Mouse (Mus musculus) hindbrain, postnatal 0 days (tissue): ENCODE measurements at regions not wholly inside any gene's neighbourhood (a gene's known extent, or its start where the extent isn't known, plus 50 kb on each side); places are given as distances from the start of the nearest gene placed in this dataset.

Source experiments
- ATAC-seq: fragments of 200-750 bp; cut with Nextera tagmentation; 2 replicates; pipeline ENCODE4 v1.8.0; 2017; ENCODE audit warnings: mild to moderate bottlenecking, moderate TSS enrichment, moderate library complexity
- DNase-seq: peaks from one replicate; pipeline ENCODE4 v3.0.0-alpha.2; 2015; ENCODE audit warnings: low spot score
- H3K27ac ChIP-seq: fragments of 300-500 bp; sonication (generic); 2 replicates; pipeline ENCODE4 v1.5.1; 2014; ENCODE audit warnings: mild to moderate bottlenecking
- H3K27me3 ChIP-seq: fragments of 300-500 bp; sonication (generic); 2 replicates; pipeline ENCODE4 v1.6.1; 2014; ENCODE audit warnings: low read length, mixed read lengths; ENCODE audit not compliant: insufficient read depth
- H3K36me3 ChIP-seq: fragments of 300-500 bp; sonication (generic); 2 replicates; pipeline ENCODE4 v1.6.1; 2014; ENCODE audit warnings: low read length, mixed read lengths; ENCODE audit not compliant: insufficient read depth
- H3K4me1 ChIP-seq: fragments of 300-500 bp; sonication (generic); 2 replicates; pipeline ENCODE4 v1.6.1; 2014; ENCODE audit warnings: antibody characterized with exemption, low read length, mixed read lengths; ENCODE audit not compliant: insufficient read depth
- H3K4me2 ChIP-seq: fragments of 300-500 bp; sonication (generic); 2 replicates; pipeline ENCODE4 v1.6.1; 2014; ENCODE audit warnings: low read depth, mild to moderate bottlenecking, low read length, moderate library complexity, mixed read lengths
- H3K4me3 ChIP-seq: fragments of 300-500 bp; sonication (generic); 2 replicates; pipeline ENCODE4 v1.5.1; 2014; ENCODE audit warnings: low read length
- H3K9ac ChIP-seq: fragments of 300-500 bp; sonication (generic); replicated peaks from 2 replicates; pipeline ENCODE4 v1.6.1; 2014; ENCODE audit warnings: mild to moderate bottlenecking, low read length, moderate library complexity, mixed read lengths
- H3K9me3 ChIP-seq: fragments of 300-500 bp; sonication (generic); 2 replicates; pipeline ENCODE4 v1.6.1; 2016; ENCODE audit warnings: low read length, mixed read lengths
- CTCF ChIP-seq: IDR thresholded peaks from 2 replicates; pipeline ENCODE4 v1.5.1; 2016; ENCODE audit warnings: antibody characterized with exemption, control low read depth, low read depth
- WGBS: fragments of 180-500 bp; shearing (Covaris S2); extraction: QIAGEN DNeasy Blood & Tissue Kit; methylation state at CpG from one replicate; pipeline ENCODE4 v1.1.7; 2014; 5-methylcytosine and 5-hydroxymethylcytosine counted together

DNA sequence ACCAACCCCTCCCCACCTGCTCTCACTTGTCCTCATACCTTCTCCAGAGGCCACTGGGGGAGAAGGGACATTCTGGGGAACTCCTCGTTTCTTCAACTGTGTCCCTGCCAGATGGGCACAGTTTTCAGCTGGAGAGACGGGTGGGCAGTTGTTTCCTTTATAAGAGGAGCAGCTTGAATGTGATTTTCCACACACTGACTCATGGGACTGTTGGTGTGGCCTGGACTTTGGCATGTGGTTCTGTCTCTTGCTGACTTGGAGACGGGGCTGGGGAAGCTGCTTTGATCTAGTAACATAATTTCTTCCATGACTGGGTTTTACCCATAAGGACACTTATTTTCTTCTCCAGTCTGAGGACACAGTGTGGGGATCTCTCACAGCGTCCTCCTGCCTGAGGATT, 67.7 kb upstream of the Lgalsl start:
- Histone ChIP-seq H3K4me1 (no peaks in the 10 kb centered on the region), H3K36me3 (no peaks in the 10 kb centered on the region), H3K4me3 (no peak overlapping the region), H3K27ac (no peak overlapping the region), H3K9me3 (no peaks in the 10 kb centered on the region), H3K27me3 (no peaks in the 10 kb centered on the region), H3K4me2 (no peak overlapping the region), H3K9ac (no peak overlapping the region)
- 64% methylated on average over 4 of the region's 4 CpGs for WGBS
- DNase-seq (no peak), ATAC-seq (no peak)
- TF ChIP-seq CTCF = no peak

DNA sequence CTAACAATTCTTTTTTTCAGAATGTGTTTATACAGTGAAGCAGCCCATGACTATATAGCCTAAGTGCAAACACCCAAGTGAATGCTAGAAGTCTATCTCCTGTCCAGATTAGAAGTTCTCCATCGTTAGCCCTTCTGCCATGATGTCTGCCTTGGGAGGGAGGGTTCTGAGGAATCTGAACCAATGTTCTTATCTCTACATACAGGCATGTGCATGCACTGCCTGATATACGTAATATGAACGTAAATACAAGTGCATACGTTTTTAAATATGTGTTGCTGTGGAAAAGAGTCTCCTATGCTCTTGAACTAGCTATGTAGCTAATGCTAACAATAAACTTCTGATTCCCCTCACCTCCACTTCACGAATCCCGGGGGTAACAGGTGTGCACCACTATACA, 68.9 kb upstream of the Lgalsl start:
- Histone ChIP-seq H3K36me3 (no peaks in the 10 kb centered on the region), H3K4me2 (no peak overlapping the region), H3K4me1 (no peaks in the 10 kb centered on the region), H3K27me3 (no peaks in the 10 kb centered on the region), H3K9ac (no peak overlapping the region), H3K4me3 (no peak overlapping the region), H3K27ac (no peak overlapping the region), H3K9me3 (no peaks in the 10 kb centered on the region)
- ATAC-seq (no peak), DNase-seq (no peak)
- no peak for TF ChIP-seq CTCF
- WGBS = 93% methylated on average over 6 of the region's 6 CpGs

DNA sequence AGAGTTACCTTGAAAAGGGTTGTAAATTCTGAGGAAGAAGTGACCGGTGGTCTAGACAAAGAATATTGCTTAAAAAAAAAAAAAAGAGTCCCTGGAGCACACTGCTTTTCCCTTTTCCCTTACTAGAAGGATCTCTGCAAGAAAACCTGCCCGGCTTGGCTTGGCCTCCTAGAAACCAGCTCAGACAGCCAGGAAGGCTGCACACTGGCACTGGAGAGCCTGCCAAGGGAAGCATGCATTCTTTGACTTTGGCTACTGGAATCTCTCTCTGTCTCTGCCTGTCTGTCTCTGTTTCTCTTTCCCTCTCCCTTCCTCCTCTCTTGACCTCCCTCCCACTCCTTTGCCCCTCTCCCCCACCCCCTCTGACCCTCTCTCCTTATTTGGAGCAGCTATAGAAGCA, 71.1 kb upstream of the Lgalsl start:
- TF ChIP-seq CTCF = no peak
- no peaks in the 10 kb centered on the region for H3K36me3 ChIP-seq
- H3K9ac ChIP-seq = no peak overlapping the region
- ATAC-seq (no peak), DNase-seq (peak; percentile 41)
- H3K4me2 ChIP-seq = no peak overlapping the region
- WGBS = 40% methylated on average over 2 of the region's 2 CpGs
- H3K4me3 ChIP-seq = no peak overlapping the region
- H3K27ac ChIP-seq = peak overlapping the region; percentile 9; the same call in 1 of the 2 replicates
- no peaks in the 10 kb centered on the region for H3K27me3 ChIP-seq
- no peaks in the 10 kb centered on the region for H3K4me1 ChIP-seq
- no peaks in the 10 kb centered on the region for H3K9me3 ChIP-seq

DNA sequence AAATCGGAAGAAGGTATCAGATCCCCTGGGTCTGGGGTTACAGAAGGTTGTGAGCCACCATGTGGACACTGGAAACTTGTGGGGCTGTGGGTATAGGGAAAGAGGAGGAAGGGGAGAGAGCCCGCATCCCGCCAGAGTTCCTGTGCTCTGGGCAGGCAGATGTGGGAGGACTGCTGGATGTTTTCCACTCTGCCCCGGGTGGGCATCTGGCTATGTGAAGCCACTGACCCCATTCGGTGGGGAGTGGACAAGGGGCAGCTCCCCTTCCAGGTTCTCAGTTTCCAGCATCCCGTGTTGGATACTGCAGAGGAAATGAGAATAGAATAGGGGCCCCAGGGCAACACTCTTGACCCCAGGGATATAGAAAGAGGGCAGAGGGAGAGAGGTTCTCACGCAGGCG, 72.1 kb upstream of the Lgalsl start:
- no peaks in the 10 kb centered on the region for H3K27me3 ChIP-seq
- no peak for DNase-seq
- H3K4me2 ChIP-seq = no peak overlapping the region
- no peak overlapping the region for H3K9ac ChIP-seq
- no peak overlapping the region for H3K4me3 ChIP-seq
- TF ChIP-seq CTCF = no peak
- H3K4me1 ChIP-seq = no peaks in the 10 kb centered on the region
- no peaks in the 10 kb centered on the region for H3K9me3 ChIP-seq
- 66% methylated on average over 8 of the region's 8 CpGs for WGBS
- no peaks in the 10 kb centered on the region for H3K36me3 ChIP-seq
- no peak overlapping the region for H3K27ac ChIP-seq
- ATAC-seq = no peak

DNA sequence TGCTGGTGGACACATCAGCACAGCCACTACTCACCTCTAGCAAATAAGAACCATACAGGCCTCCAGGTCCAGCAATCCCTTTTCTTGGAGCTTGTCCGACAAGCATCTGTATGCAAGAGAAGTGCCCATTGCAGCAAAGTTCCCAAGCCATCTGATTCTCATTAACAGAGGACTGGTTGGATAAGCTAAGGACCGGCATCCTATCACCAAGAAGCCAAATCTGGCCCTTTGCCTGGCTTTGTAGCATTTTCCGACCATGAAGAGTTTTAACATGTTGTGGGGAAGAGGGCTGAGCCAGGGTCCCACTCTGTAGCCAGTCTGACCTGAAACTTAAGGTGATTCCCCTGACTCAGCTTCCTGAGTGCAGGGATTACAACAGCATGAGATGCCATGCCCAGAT, 77.1 kb upstream of the Lgalsl start:
- H3K9me3 ChIP-seq = no peaks in the 10 kb centered on the region
- no peak for ATAC-seq
- no peaks in the 10 kb centered on the region for H3K36me3 ChIP-seq
- no peak overlapping the region for H3K4me2 ChIP-seq
- H3K4me1 ChIP-seq = no peaks in the 10 kb centered on the region
- WGBS = 56% methylated on average over 3 of the region's 3 CpGs
- DNase-seq = peak; percentile 33
- no peak for TF ChIP-seq CTCF
- H3K27ac ChIP-seq = no peak overlapping the region
- H3K9ac ChIP-seq = no peak overlapping the region
- no peak overlapping the region for H3K4me3 ChIP-seq
- H3K27me3 ChIP-seq = no peaks in the 10 kb centered on the region

DNA sequence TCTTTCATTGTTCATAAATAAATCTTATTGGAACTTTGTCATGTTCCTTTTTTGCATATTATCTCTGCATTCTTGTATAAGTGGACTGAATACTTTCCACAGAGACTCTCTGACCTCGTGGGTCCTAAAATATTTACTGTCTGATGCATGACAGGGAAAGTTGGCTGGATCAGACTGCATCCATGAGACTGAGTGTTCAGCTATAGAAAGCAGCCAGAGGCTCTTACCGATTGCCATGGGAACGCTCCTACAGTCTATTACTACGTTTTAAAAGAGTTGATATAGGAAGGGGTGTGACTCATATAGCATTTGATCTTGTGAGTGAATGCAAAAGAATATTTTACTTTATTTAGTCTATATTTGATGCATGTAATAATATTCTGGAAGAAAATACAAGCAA, 77.6 kb upstream of the Lgalsl start:
- DNase-seq = no peak
- 61% methylated on average over 4 of the region's 4 CpGs for WGBS
- H3K9me3 ChIP-seq = no peaks in the 10 kb centered on the region
- H3K27me3 ChIP-seq = no peaks in the 10 kb centered on the region
- no peak overlapping the region for H3K4me2 ChIP-seq
- no peaks in the 10 kb centered on the region for H3K36me3 ChIP-seq
- H3K4me3 ChIP-seq = no peak overlapping the region
- H3K9ac ChIP-seq = no peak overlapping the region
- H3K27ac ChIP-seq = no peak overlapping the region
- no peak for ATAC-seq
- TF ChIP-seq CTCF = no peak
- H3K4me1 ChIP-seq = no peaks in the 10 kb centered on the region

DNA sequence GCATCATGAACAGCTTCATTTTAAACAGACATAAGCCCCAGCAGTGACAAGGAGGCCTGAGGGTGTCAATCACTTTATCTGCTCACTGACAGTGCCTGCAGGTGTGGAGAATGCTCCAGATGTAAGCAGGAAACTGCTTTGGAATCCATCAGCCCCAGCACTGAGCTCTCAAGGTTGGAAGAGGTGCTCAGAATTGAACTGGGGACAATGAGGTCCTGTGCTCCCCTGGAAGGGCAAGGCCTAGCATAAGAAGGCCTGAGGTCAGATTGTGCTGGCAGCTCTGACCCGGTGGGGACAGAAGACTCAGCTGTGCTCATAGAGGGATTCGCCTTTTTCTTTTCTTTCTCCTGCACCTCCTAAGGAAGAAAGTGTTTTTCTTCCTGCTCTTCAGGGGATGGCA, 82.2 kb upstream of the Lgalsl start:
- WGBS = 81% methylated on average over 2 of the region's 2 CpGs
- DNase-seq = no peak

More for the DNA sequence above, 82.2 kb upstream of the Lgalsl start:
- no peaks in the 10 kb centered on the region for H3K9me3 ChIP-seq
- TF ChIP-seq CTCF = no peak
- 0 out of 2 replicates have a peak, but pooled peaks cover 3% of the 10 kb centered on the region for H3K4me1 ChIP-seq
- no peaks in the 10 kb centered on the region for H3K27me3 ChIP-seq
- ATAC-seq = no peak
- H3K9ac ChIP-seq = no peak overlapping the region
- no peak overlapping the region for H3K4me2 ChIP-seq
- H3K4me3 ChIP-seq = no peak overlapping the region
- no peaks in the 10 kb centered on the region for H3K36me3 ChIP-seq
- H3K27ac ChIP-seq = no peak overlapping the region
